Mouse (Mus musculus): ENCODE measurements around the gene Slc26a8. TPM values are rescaled to one million over a fixed set of nuclear protein-coding genes. Genes with fewer than 3 reads are reported as not detected.

The Slc26a8 gene
- polyA plus RNA-seq, 1 experiment from 2014 or later, result 0.24 TPM

DNA sequence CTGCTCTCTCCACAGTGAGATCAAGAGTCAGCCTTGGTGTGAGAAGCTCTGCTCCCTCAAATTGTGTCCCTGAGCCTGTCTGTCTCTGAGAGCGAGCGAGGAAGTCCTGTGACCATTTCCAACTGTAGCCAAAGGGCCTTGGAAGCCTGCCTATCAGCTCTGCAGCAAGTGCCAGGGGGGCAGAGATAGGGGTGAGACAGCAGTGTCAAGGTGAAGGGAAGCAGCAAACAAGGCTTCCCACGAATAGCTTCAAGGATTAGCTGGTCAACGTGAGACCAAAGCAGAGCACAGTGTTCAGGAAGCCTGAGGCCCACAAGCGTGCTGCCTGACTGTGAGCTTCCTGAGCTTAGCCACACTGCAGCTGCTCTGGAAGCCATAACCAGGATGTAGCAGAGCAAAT is 98.6 kb downstream of the Slc26a8 start:
- Histone ChIP-seq H3K27me3 (ENCODE audit: control insufficient read depth, insufficient read depth, low read length) (no peaks in the 10 kb centered on the region), H3K27ac (replicated peaks) (no peak overlapping the region), H3K36me3 (ENCODE audit: control insufficient read depth, insufficient read depth, low read length) (peaks cover 27% of the 10 kb centered on the region), H3K4me3 (ENCODE audit: low read depth, low read length) (no peak overlapping the region), H3K9me3 (ENCODE audit: control insufficient read depth, low read length) (no peaks in the 10 kb centered on the region), H3K4me1 (replicated peaks; ENCODE audit: control insufficient read depth, insufficient read depth) (no peaks in the 10 kb centered on the region), H3K9ac (ENCODE audit: low read length) (no peak overlapping the region), H3K4me2 (replicated peaks; ENCODE audit: low read depth) (no peak overlapping the region)
- ATAC-seq (ENCODE audit: low FRiP score, low TSS enrichment), result no peak
- DNase-seq (ENCODE audit: low spot score), result no peak
- no peak for TF ChIP-seq CTCF (IDR thresholded peaks at IDR 0.05; ENCODE audit: low read depth)
- no peak for TF ChIP-seq EP300 (optimal IDR thresholded peaks at IDR 0.05)
- WGBS, result 92% methylated on average over 5 of the region's 5 CpGs

DNA sequence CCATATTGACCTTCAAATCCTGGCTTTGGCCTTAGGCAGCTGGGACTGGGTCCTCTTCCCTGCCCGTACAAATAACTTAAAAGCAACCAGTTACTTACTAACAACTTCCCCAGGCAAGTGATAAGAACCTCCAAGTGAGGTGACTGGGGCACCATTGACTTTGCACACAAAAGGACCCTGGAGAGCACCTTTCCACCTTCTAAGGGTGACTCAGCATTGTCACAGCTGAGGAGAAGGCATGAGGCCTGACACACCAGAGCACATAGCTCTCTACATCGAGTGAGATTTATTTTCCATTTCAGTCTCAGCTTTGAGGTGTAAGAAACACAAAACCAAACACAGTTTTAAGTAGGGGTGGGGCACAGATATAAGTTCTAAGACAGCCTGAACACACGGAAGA is 99.4 kb downstream of the Slc26a8 start:
- no peaks in the 10 kb centered on the region for H3K27me3 ChIP-seq (ENCODE audit: control insufficient read depth, insufficient read depth, low read length)
- H3K9me3 ChIP-seq (ENCODE audit: control insufficient read depth, low read length), result no peaks in the 10 kb centered on the region
- H3K4me2 ChIP-seq (replicated peaks; ENCODE audit: low read depth), result no peak overlapping the region
- DNase-seq (ENCODE audit: low spot score) (no peak), ATAC-seq (ENCODE audit: low FRiP score, low TSS enrichment) (no peak)
- H3K4me3 ChIP-seq (ENCODE audit: low read depth, low read length), result no peak overlapping the region
- H3K9ac ChIP-seq (ENCODE audit: low read length), result no peak overlapping the region
- no peak overlapping the region for H3K27ac ChIP-seq (replicated peaks)
- WGBS, result 69% methylated on average over 3 of the region's 3 CpGs
- H3K36me3 ChIP-seq (ENCODE audit: control insufficient read depth, insufficient read depth, low read length), result peaks cover 25% of the 10 kb centered on the region
- H3K4me1 ChIP-seq (replicated peaks; ENCODE audit: control insufficient read depth, insufficient read depth), result no peaks in the 10 kb centered on the region
- TF ChIP-seq EP300 (optimal IDR thresholded peaks at IDR 0.05) (no peak), CTCF (IDR thresholded peaks at IDR 0.05; ENCODE audit: low read depth) (no peak)

DNA sequence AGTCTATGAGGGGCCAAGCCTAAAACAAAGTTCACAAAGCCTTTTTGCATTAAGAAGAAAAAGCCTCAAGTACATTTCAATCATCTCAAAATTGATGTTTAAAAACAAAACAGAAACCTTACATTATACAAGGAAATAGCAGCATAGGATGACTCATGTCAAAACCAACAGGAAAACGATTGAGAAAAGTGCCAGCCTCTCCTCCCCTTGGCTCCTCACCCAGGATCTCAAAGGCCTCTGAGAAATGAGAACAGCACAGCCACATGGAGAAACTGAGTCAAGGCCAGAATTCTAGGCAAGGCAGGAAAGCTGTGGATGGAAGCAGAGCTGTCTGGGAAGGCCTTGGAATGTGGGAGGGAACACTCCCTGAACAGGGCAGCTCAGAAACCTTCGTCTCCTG is 101.4 kb downstream of the Slc26a8 start:
- 58% methylated on average over 2 of the region's 2 CpGs for WGBS
- DNase-seq (ENCODE audit: low spot score), result no peak
- Histone ChIP-seq H3K9me3 (ENCODE audit: control insufficient read depth, low read length) (no peaks in the 10 kb centered on the region), H3K27me3 (ENCODE audit: control insufficient read depth, insufficient read depth, low read length) (no peaks in the 10 kb centered on the region), H3K4me2 (replicated peaks; ENCODE audit: low read depth) (no peak overlapping the region), H3K4me1 (replicated peaks; ENCODE audit: control insufficient read depth, insufficient read depth) (no peaks in the 10 kb centered on the region), H3K36me3 (ENCODE audit: control insufficient read depth, insufficient read depth, low read length) (peaks cover 25% of the 10 kb centered on the region), H3K4me3 (ENCODE audit: low read depth, low read length) (no peak overlapping the region), H3K9ac (ENCODE audit: low read length) (no peak overlapping the region), H3K27ac (replicated peaks) (no peak overlapping the region)
- no peak for ATAC-seq (ENCODE audit: low FRiP score, low TSS enrichment)
- TF ChIP-seq CTCF (IDR thresholded peaks at IDR 0.05; ENCODE audit: low read depth), result no peak
- no peak for TF ChIP-seq EP300 (optimal IDR thresholded peaks at IDR 0.05)

Other genes with a start within 250 kb of the Slc26a8 start
- 9.2 and 11.8 TPM in 2 replicates for gene Fkbp5, start 172.7 kb downstream of the Slc26a8 start, polyA plus RNA-seq (2015; fragmentation: Nextera tagmentation; extraction: Ambion mirVana)
- not detected in 2 replicates for gene Armc12, start 159.4 kb downstream of the Slc26a8 start, polyA plus RNA-seq (2015; fragmentation: Nextera tagmentation; extraction: Ambion mirVana)
- not detected in 2 replicates for gene Clpsl2, start 140.8 kb downstream of the Slc26a8 start, polyA plus RNA-seq (2015; fragmentation: Nextera tagmentation; extraction: Ambion mirVana)
- gene Clps, start 129.5 kb downstream of the Slc26a8 start, polyA plus RNA-seq (2015; fragmentation: Nextera tagmentation; extraction: Ambion mirVana), result 1,789 and 1,944 TPM in 2 replicates
- 0.98 and 1.2 TPM in 2 replicates for gene Lhfpl5, start 114.6 kb downstream of the Slc26a8 start, polyA plus RNA-seq (2015; fragmentation: Nextera tagmentation; extraction: Ambion mirVana)
- gene Srpk1, start 67.5 kb downstream of the Slc26a8 start, polyA plus RNA-seq (2015; fragmentation: Nextera tagmentation; extraction: Ambion mirVana), result 88.7 and 103 TPM in 2 replicates
- gene Mapk14, start 1.1 kb upstream of the Slc26a8 start, polyA plus RNA-seq (2015; fragmentation: Nextera tagmentation; extraction: Ambion mirVana), result 31.4 and 33.4 TPM in 2 replicates
- 1.0 and 1.2 TPM in 2 replicates for gene AC170998.1, start 35.9 kb upstream of the Slc26a8 start, polyA plus RNA-seq (2015; fragmentation: Nextera tagmentation; extraction: Ambion mirVana)
- gene Mapk13, start 79.1 kb upstream of the Slc26a8 start, polyA plus RNA-seq (2015; fragmentation: Nextera tagmentation; extraction: Ambion mirVana), result 211 and 220 TPM in 2 replicates
- gene Brpf3, start 110.9 kb upstream of the Slc26a8 start, polyA plus RNA-seq (2015; fragmentation: Nextera tagmentation; extraction: Ambion mirVana), result 5.2 and 5.7 TPM in 2 replicates
- 12.7 TPM in 2 replicates for gene Pnpla1, start 168.2 kb upstream of the Slc26a8 start, polyA plus RNA-seq (2015; fragmentation: Nextera tagmentation; extraction: Ambion mirVana)
- gene 4930539E08Rik, start 225.1 kb upstream of the Slc26a8 start, polyA plus RNA-seq (2015; fragmentation: Nextera tagmentation; extraction: Ambion mirVana), result 1.2 and 2.2 TPM in 2 replicates

Measured in stomach, postnatal 0 days (tissue).